Mouse (Mus musculus) hematopoietic multipotent progenitor cell, adult 10-12 weeks (in vitro differentiated cells): Measurements from ENCODE around the gene Gm3542. TPM values are rescaled to one million over a fixed set of nuclear protein-coding genes. Genes with fewer than 3 reads are reported as not detected.

Experiments
- polyA plus RNA-seq: library from polyadenylated mRNA; stranded (reverse); fragments of >175 nt; gene quantifications from 2 replicates; pipeline ENCODE4 v1.2.3, GENCODE M21; 2012; ENCODE audit warnings: low replicate concordance

The Gm3542 gene
- not detected in 2 replicates for polyA plus RNA-seq

DNA sequence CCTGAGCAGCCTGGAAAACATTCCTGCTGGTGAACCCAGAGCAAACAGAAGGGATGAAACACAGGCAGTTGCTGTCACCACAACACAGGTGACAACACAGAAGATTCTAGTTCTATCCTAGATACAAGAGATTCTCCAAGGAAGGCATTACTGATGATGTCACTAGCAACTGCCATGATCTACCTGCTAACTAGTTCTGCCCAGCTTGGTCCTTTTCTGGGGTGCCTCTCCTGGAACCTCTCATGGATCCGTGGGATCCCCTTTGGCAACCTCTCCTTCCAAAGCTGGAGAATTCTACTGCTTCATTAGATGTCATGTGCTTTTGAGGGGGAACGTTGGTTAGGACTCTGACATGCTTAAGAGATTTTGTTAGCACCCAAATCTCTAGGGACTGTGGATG is at the start of gene Gm3542:
Gene Gm3542 (minus strand): TSS at position 101 of the 400 bp plus-strand sequence.

Other genes starting within 250 kb of the Gm3542 start
- gene Gm8279, start 203.4 kb downstream of the Gm3542 start, polyA plus RNA-seq: not detected in 2 replicates
- gene Gm3317, start 170.4 kb downstream of the Gm3542 start, polyA plus RNA-seq: not detected in 2 replicates
- gene Gm8271, start 149.1 kb downstream of the Gm3542 start, polyA plus RNA-seq: not detected in 2 replicates
- not detected in 2 replicates for gene Gm3526, start 74.3 kb downstream of the Gm3542 start, polyA plus RNA-seq
- gene Gm3500, start 54.1 kb upstream of the Gm3542 start, polyA plus RNA-seq: not detected in 2 replicates
- gene Gm3194, start 120.5 kb upstream of the Gm3542 start, polyA plus RNA-seq: 0.06 TPM in 1 of 2 replicates, not detected in the other
- not detected in 2 replicates for gene Gm8246, start 142.9 kb upstream of the Gm3542 start, polyA plus RNA-seq
- 0.20 TPM in 1 of 2 replicates, not detected in the other for gene Gm3187, start 149.3 kb upstream of the Gm3542 start, polyA plus RNA-seq
- not detected in 2 replicates for gene Gm3488, start 166.7 kb upstream of the Gm3542 start, polyA plus RNA-seq
- gene Gm3532, start 203.6 kb upstream of the Gm3542 start, polyA plus RNA-seq: not detected in 2 replicates